Mouse (Mus musculus) urinary bladder, postnatal 0 days (tissue): ENCODE measurements around the gene Lypd1. TPM values are rescaled to one million over a fixed set of nuclear protein-coding genes. Genes with fewer than 3 reads are reported as not detected.

Experiments used
- polyA plus RNA-seq: library from polyadenylated mRNA; unstranded; fragments of >200 nt; fragmentation: Nextera tagmentation; extraction: Ambion mirVana; gene quantifications from 2 replicates; pipeline ENCODE4 v1.2.1, GENCODE M21; 2015

Lypd1 gene
- 3.0 and 3.3 TPM in 2 replicates for polyA plus RNA-seq

GRCm38 (mm10) chr1:125912601-125913600 lies at the start of gene Lypd1:
Lypd1 (minus strand) TSS chr1:125913101.

Other genes with a start within 250 kb of the Lypd1 start
- 15.2 and 16.8 TPM in 2 replicates for gene Gpr39, start 236.1 kb downstream of the Lypd1 start, polyA plus RNA-seq